Mouse (Mus musculus) sigmoid colon, adult 10 weeks (tissue): ENCODE measurements around the gene Tmem270. TPM values are rescaled to one million over a fixed set of nuclear protein-coding genes. Genes with fewer than 3 reads are reported as not detected.

Experiments
- polyA plus RNA-seq: library from polyadenylated mRNA; stranded (reverse); fragments of 350-450 nt; fragmentation: Illumina TruSeq; extraction: RNeasy Lipid Tissue Mini Kit (QIAGEN cat#74804); gene quantifications from one replicate; pipeline ENCODE4 v1.2.3, GENCODE M21; 2014; ENCODE audit warnings: low read depth, low replicate concordance

The Tmem270 gene
- not detected for polyA plus RNA-seq

DNA sequence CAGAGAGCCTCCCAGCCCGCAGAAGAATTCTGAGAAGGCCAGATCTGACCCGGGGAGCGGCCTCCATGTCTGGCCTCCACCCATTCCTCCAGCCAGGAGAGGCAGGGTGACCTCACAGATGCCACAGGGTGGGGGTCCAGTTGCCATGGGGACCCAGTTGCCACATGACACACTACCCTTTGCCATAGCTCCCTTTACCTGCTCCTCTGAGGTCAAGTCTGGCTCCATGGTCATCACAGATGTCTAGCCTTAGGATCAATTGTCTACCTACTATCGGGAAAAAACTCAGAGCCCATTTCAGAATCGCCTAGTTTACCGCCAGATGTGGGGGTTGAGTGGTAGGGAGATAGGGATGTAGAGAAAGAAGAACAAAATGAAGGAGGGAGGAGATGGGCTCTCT, at the start of gene Tmem270:
Gene Tmem270, minus strand, starts transcription at position 101 of the 400 bp plus-strand sequence.

DNA sequence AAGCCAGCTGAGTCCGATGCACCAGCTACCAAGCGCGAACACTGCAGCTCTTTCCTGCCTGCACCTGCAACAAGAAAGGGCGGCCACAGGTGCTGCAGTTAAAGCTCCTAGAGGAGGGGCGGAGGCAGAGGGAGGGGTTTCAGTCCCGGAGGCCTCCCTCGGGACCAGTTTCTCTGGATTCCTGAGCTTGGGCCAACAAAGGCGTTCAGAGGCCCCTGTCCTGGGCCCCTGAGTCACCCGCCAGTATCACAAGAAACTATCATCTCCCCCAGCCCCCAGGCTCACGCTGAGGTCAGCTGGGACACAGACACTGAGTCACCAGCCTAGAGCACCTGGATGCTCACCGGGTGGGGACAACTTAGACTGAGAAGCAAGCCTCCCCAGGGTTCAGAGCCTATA, 40.3 kb upstream of the Tmem270 start, which contains the start of gene Cldn4:
Gene Cldn4, minus strand, starts transcription at position 78 of the 399 bp plus-strand sequence.

DNA sequence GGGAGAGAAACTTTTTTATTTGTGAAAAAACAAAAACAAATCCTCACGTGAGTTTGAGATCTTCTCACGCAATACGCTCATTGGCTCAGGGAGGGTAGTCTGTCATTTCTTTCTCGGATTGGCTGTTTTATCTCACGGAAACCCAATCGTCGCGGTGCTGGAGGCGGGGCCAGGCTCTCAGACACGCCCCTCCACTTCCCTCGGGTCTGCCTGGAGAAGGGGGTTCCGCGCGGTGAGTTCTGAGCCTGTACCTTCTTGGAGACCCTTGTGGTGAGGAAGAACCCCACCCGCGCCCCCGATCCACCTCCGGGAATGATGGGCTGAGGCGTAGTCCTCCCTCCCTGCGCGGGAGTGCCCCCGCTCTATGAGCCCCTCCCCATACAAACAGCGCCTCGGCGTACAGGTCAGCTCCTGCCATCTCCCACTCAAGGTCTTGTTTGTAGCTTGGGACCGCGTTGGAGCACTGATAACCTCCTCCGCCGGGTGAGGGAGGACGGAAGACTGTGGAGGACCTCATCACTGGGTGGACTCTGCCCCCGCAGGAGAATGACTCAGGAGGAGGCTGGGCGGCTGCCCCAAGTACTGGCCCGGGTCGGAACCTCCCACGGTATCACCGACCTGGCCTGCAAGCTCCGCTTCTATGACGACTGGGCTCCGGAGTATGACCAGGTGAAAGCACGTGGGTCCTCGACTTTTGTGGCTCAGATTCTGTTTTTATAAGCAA, 25.8 kb upstream of the Tmem270 start, which contains the start of gene Mettl27:
Gene Mettl27, plus strand, starts transcription at position 190 of the 724 bp plus-strand sequence.

DNA sequence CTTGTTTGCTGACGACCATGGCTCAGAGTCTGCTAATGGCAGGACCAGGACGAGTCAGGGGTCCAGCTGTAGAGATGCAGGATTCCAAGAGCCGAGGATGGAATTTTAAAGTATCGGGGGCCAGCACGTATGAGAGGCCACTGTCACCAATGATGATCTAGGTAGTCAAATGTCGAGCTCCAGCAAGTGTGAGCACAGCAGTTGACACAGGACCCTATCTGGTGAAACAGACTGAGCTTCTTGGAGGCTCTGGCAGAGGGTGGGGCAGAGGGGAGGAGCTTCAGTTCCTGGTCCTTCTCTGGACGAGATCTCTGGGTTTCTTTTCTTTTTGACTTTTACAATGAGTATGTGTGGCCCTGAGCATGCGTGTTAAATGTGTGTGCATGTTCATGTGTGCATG, 8.8 kb upstream of the Tmem270 start, which contains the start of gene Cldn13:
Gene Cldn13, minus strand, starts transcription at position 216 of the 400 bp plus-strand sequence.

Other genes with a start within 250 kb of the Tmem270 start
- gene Limk1, start 218.1 kb downstream of the Tmem270 start, polyA plus RNA-seq = 0.57 TPM
- gene Eln, start 159.4 kb downstream of the Tmem270 start, polyA plus RNA-seq = 8.1 TPM
- not detected for gene Cldn13, start 8.8 kb upstream of the Tmem270 start, polyA plus RNA-seq
- 10.4 TPM for gene Mettl27, start 25.6 kb upstream of the Tmem270 start, polyA plus RNA-seq
- gene Cldn4, start 40.2 kb upstream of the Tmem270 start, polyA plus RNA-seq = 2.8 TPM
- gene Cldn3, start 79.5 kb upstream of the Tmem270 start, polyA plus RNA-seq = 1.2 TPM
- gene Abhd11, start 102.4 kb upstream of the Tmem270 start, polyA plus RNA-seq = 9.0 TPM
- not detected for gene Stx1a, start 116.7 kb upstream of the Tmem270 start, polyA plus RNA-seq
- gene Dnajc30, start 157.5 kb upstream of the Tmem270 start, polyA plus RNA-seq = 8.6 TPM
- gene Bud23, start 158.2 kb upstream of the Tmem270 start, polyA plus RNA-seq = 12.6 TPM
- not detected for gene Vps37d, start 171.5 kb upstream of the Tmem270 start, polyA plus RNA-seq
- 2.8 TPM for gene Mlxipl, start 183.2 kb upstream of the Tmem270 start, polyA plus RNA-seq
- 6.5 TPM for gene Tbl2, start 242.9 kb upstream of the Tmem270 start, polyA plus RNA-seq